Mouse (Mus musculus): Measurements from ENCODE around the gene Taf6l. TPM values are rescaled to one million over a fixed set of nuclear protein-coding genes. Genes with fewer than 3 reads are reported as not detected.
A peak's percentile ranks its signal among the peaks of the same experiment; 100 is the strongest.

The Taf6l gene
- 25.8 TPM for polyA plus RNA-seq (2021)

GRCm38 (mm10) chr19:8786008-8786781 is at the start of gene Taf6l:
Taf6l (minus strand) TSS chr19:8786417.
- CTCF ChIA-PET: interaction anchor here (0.8 to 4.1 kb wide), 4 partner anchors 9 to 12 kb away, joined by 3 to 26 read pairs (median 6); partner anchors contain the start of genes Polr2g and Tmem179b
- no peak for TF ChIP-seq CTCF (IDR thresholded peaks at IDR 0.05)
- POLR2A ChIA-PET: interaction anchor here (1.1 to 4.5 kb wide), 3 partner anchors 11 to 33 kb away, joined by 3 to 37 read pairs (median 6); partner anchors contain the start of genes Polr2g and Tmem179b
- in situ Hi-C loops (cut with MboI; ENCODE audit: low pct_unique_long_range_greater_than_20kb): no loop called here
- peak; percentile 100 for ATAC-seq
- peak; percentile 81 for DNase-seq (ENCODE audit: low read depth, low spot score)
- no peaks in the 10 kb centered on the region for H3K27me3 ChIP-seq

GRCm38 (mm10) chr19:8832971-8833370 is 46.8 kb upstream of the Taf6l start:
- no peak for ATAC-seq
- TF ChIP-seq CTCF (IDR thresholded peaks at IDR 0.05): no peak
- no peak for DNase-seq (ENCODE audit: low read depth, low spot score)
- in situ Hi-C loops (cut with MboI; ENCODE audit: low pct_unique_long_range_greater_than_20kb): loop anchor here (25.0 kb wide), 1 partner anchor 1054 kb away; the partner anchor contains the start of gene Incenp
- ChIA-PET POLR2A (interaction anchor here (0.6 kb wide), 1 partner anchor 109 kb away, joined by 3 read pairs; no protein-coding TSS in a partner anchor), CTCF (no interaction called here)
- no peaks in the 10 kb centered on the region for H3K27me3 ChIP-seq

GRCm38 (mm10) chr19:8831262-8831661 is 45.0 kb upstream of the Taf6l start:
- CTCF ChIA-PET: interaction anchor here (1.2 to 1.5 kb wide), 2 partner anchors 15 to 28 kb away, joined by 3 to 4 read pairs; no protein-coding TSS in a partner anchor
- in situ Hi-C loops (cut with MboI; ENCODE audit: low pct_unique_long_range_greater_than_20kb): loop anchor here (25.0 kb wide), 1 partner anchor 1056 kb away; the partner anchor contains the start of gene Incenp
- no peaks in the 10 kb centered on the region for H3K27me3 ChIP-seq
- POLR2A ChIA-PET: interaction anchor here (0.8 kb wide), 1 partner anchor 48 kb away, joined by 3 read pairs; no protein-coding TSS in a partner anchor
- DNase-seq (ENCODE audit: low read depth, low spot score) (no peak), ATAC-seq (no peak)
- TF ChIP-seq CTCF (IDR thresholded peaks at IDR 0.05): peak; percentile 23

GRCm38 (mm10) chr19:8830664-8831063 is 44.4 kb upstream of the Taf6l start:
- in situ Hi-C loops (cut with MboI; ENCODE audit: low pct_unique_long_range_greater_than_20kb): loop anchor here (25.0 kb wide), 1 partner anchor 1057 kb away; the partner anchor contains the start of gene Incenp
- no peaks in the 10 kb centered on the region for H3K27me3 ChIP-seq
- DNase-seq (ENCODE audit: low read depth, low spot score) (no peak), ATAC-seq (no peak)
- ChIA-PET CTCF (interaction anchor here (1.2 to 1.5 kb wide), 2 partner anchors 15 to 28 kb away, joined by 3 to 4 read pairs; no protein-coding TSS in a partner anchor), POLR2A (interaction anchor here (0.8 kb wide), 1 partner anchor 49 kb away, joined by 3 read pairs; no protein-coding TSS in a partner anchor)
- no peak for TF ChIP-seq CTCF (IDR thresholded peaks at IDR 0.05)

- CTCF ChIA-PET: interaction anchor here (1.2 to 1.8 kb wide), 3 partner anchors 9 to 48 kb away, joined by 3 to 4 read pairs (median 4); partner anchors contain the start of gene Gng3
- POLR2A ChIA-PET: interaction anchor here (1.8 kb wide), 1 partner anchor 9 kb away, joined by 5 read pairs; the partner anchor contains the start of gene Gng3
- ATAC-seq (no peak), DNase-seq (ENCODE audit: low read depth, low spot score) (no peak)
- TF ChIP-seq CTCF (IDR thresholded peaks at IDR 0.05): no peak
- in situ Hi-C loops (cut with MboI; ENCODE audit: low pct_unique_long_range_greater_than_20kb): loop anchor here (25.0 kb wide), 1 partner anchor 1058 kb away; the partner anchor contains the start of gene Incenp
- no peaks in the 10 kb centered on the region for H3K27me3 ChIP-seq
Measured at GRCm38 (mm10) chr19:8829660-8830059, 43.4 kb upstream of the Taf6l start, which contains the start of gene AC129217.1. AC129217.1 (plus strand) TSS chr19:8829773.

- CTCF ChIA-PET: no interaction called here
- ATAC-seq: no peak
- in situ Hi-C loops (cut with MboI; ENCODE audit: low pct_unique_long_range_greater_than_20kb): no loop called here
- TF ChIP-seq CTCF (IDR thresholded peaks at IDR 0.05): no peak
- POLR2A ChIA-PET: interaction anchor here (0.6 kb wide), 1 partner anchor 10 kb away, joined by 9 read pairs; no protein-coding TSS in a partner anchor
- DNase-seq (ENCODE audit: low read depth, low spot score): no peak
- H3K27me3 ChIP-seq: no peaks in the 10 kb centered on the region
Measured at GRCm38 (mm10) chr19:8822696-8823095, 36.5 kb upstream of the Taf6l start.

- DNase-seq (ENCODE audit: low read depth, low spot score) (no peak), ATAC-seq (no peak)
- no peaks in the 10 kb centered on the region for H3K27me3 ChIP-seq
- ChIA-PET CTCF (no interaction called here), POLR2A (interaction anchor here (0.6 to 1.6 kb wide), 3 partner anchors 63 to 1616 kb away, joined by 3 to 12 read pairs (median 3); no protein-coding TSS in a partner anchor)
- in situ Hi-C loops (cut with MboI; ENCODE audit: low pct_unique_long_range_greater_than_20kb): no loop called here
- no peak for TF ChIP-seq CTCF (IDR thresholded peaks at IDR 0.05)
Measured at GRCm38 (mm10) chr19:8821146-8821545, 34.9 kb upstream of the Taf6l start.

GRCm38 (mm10) chr19:8820424-8820956 is 34.3 kb upstream of the Taf6l start:
- CTCF ChIA-PET: no interaction called here
- in situ Hi-C loops (cut with MboI; ENCODE audit: low pct_unique_long_range_greater_than_20kb): no loop called here

GRCm38 (mm10) chr19:8819596-8820423 is 33.6 kb upstream of the Taf6l start, which contains the start of gene Hnrnpul2:
Hnrnpul2 (plus strand) TSS chr19:8820010.
- ATAC-seq (peak; percentile 82), DNase-seq (ENCODE audit: low read depth, low spot score) (peak; percentile 97)
- ChIA-PET POLR2A (interaction anchor here (0.6 to 2.1 kb wide), 12 partner anchors 13 to 97 kb away, joined by 3 to 7 read pairs (median 4); partner anchors contain the start of genes Gng3, Polr2g and Slc3a2), CTCF (interaction anchor here (1.1 kb wide), 1 partner anchor 11 kb away, joined by 3 read pairs; no protein-coding TSS in a partner anchor)
- no peaks in the 10 kb centered on the region for H3K27me3 ChIP-seq
- in situ Hi-C loops (cut with MboI; ENCODE audit: low pct_unique_long_range_greater_than_20kb): loop anchor here (5.0 to 10.0 kb wide), 2 partner anchors 68 to 245 kb away; no protein-coding TSS in a partner anchor
- no peak for TF ChIP-seq CTCF (IDR thresholded peaks at IDR 0.05)

More at GRCm38 (mm10) chr19:8820424-8820956, 34.3 kb upstream of the Taf6l start:
- no peaks in the 10 kb centered on the region for H3K27me3 ChIP-seq
- no peak for TF ChIP-seq CTCF (IDR thresholded peaks at IDR 0.05)
- POLR2A ChIA-PET: interaction anchor here (1.3 to 2.1 kb wide), 6 partner anchors 15 to 62 kb away, joined by 3 to 6 read pairs (median 4); partner anchors contain the start of genes Gng3 and Polr2g
- DNase-seq (ENCODE audit: low read depth, low spot score) (no peak), ATAC-seq (no peak)

Data from Patski (cell line).